Comparison of ENCODE assay signal across 12 mouse cellular contexts in the genomic region with DNA sequence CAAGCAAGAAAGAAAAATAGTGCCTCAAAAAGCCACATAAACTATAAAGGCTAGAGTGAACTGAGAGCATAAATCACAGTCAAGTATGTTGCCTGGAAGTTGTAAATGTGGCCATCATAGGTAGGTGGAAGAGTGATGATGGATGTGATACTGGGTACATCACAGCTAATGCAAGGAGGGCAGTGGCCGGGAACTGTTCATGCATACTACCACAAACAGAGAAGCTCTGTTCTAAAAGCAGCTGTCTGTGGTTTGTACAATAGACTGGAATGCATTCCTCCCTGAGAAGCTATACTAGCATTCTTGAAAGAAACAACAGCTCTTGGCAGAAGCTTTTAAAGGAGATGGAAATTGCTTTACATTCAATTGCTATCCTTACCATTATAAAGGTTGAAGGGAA.
"Had no signal": no experiment of that assay in that cellular context is flagged by ENCODE, and none has a peak within 500 bp of the region (broad histone marks: within the 10 kb centered on the region; RNA-seq: fewer than 3 reads in every experiment).

No protein-coding gene starts in this region.

- H3K4me3 ChIP-seq: limb, embryonic 10.5 days; liver, embryonic 15.5 days; midbrain, embryonic 10.5 days; neural tube, embryonic 13.5 days had no signal

- ATAC-seq: lung, postnatal 0 days had no signal

- DNase-seq: kidney, adult 11 months; lung, adult 2 months; lung, postnatal 36 days; midbrain, embryonic 14.5 days; thymus, adult 18-20 months; thymus, postnatal 14 days had no signal

- H3K9ac ChIP-seq: liver, embryonic 15.5 days; neural tube, embryonic 13.5 days had no signal

- H3K9me3 ChIP-seq: limb, embryonic 10.5 days; liver, embryonic 15.5 days; midbrain, embryonic 10.5 days; neural tube, embryonic 13.5 days had no signal

- H3K36me3 ChIP-seq: limb, embryonic 10.5 days; liver, embryonic 15.5 days; midbrain, embryonic 10.5 days; neural tube, embryonic 13.5 days had no signal

- H3K27ac ChIP-seq: limb, embryonic 10.5 days; liver, embryonic 15.5 days; midbrain, embryonic 10.5 days; neural tube, embryonic 13.5 days had no signal

- H3K4me1 ChIP-seq: limb, embryonic 10.5 days; liver, embryonic 15.5 days; midbrain, embryonic 10.5 days; neural tube, embryonic 13.5 days had no signal

- H3K4me2 ChIP-seq: liver, embryonic 11.5 days; liver, embryonic 15.5 days; neural tube, embryonic 13.5 days had no signal

- H3K27me3 ChIP-seq: liver, embryonic 15.5 days; neural tube, embryonic 13.5 days had no signal
